Mouse (Mus musculus) frontal cortex, adult (tissue): Measurements from ENCODE around the gene D430041D05Rik.

Source experiments
- ATAC-seq: cut with Nextera tagmentation; 2 replicates; pipeline ENCODE4 v1.9.2; 2017; ENCODE audit warnings: mild to moderate bottlenecking, moderate library complexity, mixed read lengths; ENCODE audit not compliant: low TSS enrichment

Gene D430041D05Rik

DNA sequence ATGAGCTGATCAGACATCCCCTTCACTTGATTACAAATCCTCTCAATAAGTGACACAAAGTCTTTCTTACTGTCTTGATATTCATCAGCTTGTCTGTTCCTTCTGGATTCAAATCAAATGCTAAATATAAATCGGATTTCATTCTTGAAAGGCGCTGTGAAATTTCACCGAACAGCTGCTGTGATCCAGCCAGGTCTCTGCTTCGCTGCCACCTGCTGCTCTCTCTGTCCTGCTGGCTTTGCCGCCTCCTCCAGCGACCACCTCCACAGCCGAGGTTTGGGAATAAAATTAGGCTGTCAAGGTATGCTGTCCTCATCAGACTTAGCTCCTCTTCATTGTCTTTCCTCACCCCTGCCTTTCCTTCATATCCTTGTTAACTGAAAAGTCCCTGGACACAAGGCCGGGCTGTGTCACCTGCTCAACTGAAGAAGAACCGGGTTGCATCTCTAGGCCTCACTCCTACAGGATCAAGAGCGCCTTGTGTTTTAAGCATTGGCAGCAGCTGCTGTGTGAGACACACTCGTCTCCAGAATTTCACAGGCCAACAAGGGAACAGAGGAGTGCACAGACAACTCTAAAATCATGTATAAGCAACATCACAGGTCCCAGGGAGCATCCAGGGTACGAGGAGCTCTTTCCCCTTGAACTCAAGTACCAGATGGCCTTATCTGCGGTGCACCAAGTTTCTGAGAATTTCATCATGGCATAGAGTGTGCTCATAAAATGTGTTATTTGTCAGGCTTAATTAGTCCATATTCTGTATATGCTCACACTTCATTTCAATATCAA is 59.2 kb downstream of the D430041D05Rik start:
- ATAC-seq, result peak; percentile 17

DNA sequence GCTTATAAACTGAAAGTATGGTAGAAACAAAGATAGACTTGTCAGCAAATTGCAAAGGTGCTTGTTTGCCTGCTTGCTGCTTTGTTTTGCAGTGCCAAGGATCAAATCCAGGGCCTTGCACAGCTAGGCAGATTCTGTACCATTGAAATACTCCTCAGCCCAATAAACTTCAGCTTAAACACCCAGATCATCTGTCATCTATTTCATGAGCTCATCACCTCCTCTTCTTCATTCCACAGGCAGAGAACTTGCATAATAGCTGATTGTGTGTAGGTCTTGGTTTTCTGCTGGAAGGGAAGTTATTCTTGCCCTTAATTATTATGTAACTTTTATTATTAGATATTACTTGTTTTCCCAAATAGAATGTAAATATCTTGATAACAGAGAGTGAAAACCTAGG is 73.2 kb downstream of the D430041D05Rik start:
- peak; percentile 60; the same call in 1 of the 2 replicates for ATAC-seq

DNA sequence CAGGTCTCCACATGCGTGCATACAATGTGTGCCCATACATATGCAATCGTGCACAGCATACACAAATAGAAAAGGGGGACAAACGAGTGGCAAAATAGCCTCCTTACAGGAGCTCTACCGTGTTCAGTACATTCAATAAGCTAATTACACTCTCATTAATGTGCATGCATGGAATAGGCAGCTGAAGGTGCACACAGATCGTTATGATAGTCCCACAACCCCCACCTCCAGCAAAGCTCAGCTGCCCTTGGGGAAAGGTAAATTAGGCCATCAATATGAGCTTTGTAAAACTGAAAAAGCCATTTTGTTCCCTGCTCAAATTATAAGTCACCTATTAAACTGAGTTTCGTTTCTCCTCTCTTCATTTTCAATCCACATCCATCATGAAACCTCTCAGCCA is 75.0 kb downstream of the D430041D05Rik start:
- no peak for ATAC-seq

DNA sequence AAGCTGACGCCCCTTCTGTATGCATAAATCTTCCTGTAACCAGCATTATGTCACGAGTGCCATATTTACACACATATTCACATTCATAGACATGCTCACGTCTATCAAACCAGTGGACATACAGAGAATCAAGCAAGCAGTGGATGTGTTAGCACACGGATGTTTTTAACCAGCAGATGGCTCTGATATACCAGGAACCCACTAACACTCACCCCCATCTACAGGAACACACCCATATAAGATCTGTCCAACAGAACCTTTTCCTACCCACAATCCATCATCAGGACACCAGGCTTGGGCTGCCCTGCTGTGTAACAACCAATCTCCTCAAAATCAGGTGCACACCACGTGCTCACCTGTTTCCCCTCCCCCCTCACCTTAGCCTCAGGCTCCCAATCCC is 76.9 kb downstream of the D430041D05Rik start:
- ATAC-seq, result peak; percentile 33

DNA sequence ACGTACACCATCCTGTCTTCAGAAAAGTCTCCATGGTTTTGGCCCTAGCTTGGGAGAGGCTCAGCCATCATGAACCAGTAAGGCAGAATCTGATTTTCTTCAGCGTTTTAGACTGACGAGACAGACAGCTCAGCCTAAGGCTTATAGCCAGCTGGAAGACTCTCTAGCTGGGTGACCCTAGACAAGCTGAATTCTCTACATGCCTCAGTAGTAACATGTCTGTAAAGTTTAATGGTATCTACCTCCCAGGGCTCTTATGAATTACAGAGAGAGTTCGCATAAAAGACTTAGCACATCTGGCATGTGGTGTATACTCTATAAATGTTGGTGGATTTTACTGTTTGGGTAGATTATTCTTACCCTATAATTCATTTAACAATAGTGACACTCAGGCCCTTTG is 78.1 kb downstream of the D430041D05Rik start:
- ATAC-seq, result no peak

DNA sequence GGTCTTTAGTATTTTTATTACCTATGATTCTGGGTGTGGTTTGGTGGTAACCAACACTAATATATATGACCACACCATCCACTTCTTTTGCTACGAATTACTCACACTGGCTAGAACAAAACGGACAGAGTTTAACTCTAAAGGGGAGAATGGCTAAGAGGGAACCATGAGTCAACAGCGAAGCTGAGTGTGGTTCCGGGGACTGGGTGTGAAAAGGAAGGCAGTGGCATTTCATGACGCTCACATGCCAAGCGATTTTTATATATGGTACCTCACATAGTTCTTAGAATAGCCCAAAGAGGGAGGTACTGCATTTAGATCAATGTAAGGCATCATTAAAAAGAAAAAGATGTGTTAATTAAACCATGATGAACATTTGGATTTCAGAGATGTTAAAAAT is 79.6 kb downstream of the D430041D05Rik start:
- peak; percentile 51 for ATAC-seq

DNA sequence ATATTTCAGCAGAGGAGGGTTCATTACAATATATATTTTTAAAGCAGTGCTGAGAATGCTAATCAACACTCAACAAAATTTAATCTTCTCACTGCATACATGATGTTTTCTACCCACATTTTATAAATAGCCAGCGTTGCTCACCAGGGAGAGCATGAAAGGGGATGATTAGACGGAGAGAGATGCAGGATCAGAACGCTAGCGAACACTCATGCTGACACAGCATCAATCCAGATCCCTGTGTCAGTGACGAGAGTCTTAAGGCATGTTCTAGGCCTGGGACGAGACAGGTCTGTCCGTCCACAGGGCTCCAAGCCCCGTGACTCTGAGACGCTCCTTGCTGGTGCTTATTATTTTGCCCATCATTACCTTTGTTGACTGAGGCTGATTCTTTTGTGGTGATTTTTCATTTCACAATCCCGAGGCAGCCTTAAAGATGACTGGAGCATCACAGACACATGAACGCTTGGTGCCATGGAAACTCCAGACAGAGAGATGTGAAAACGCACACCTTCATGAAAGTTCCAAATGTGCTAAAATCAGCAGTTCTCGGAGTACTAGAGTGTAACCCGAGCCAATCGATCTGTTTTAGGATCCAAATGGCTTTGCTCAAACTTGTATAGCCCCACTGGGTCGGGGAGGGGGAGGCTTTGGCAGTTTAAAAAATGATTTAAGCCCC is 83.6 kb downstream of the D430041D05Rik start:
- ATAC-seq, result peak; percentile 38

- no peak for ATAC-seq
Observed at GRCm38 (mm10) chr2:104323773-104324172, 87.0 kb downstream of the D430041D05Rik start.

GRCm38 (mm10) chr2:104323351-104323750 is 87.5 kb downstream of the D430041D05Rik start:
- ATAC-seq, result peak; percentile 34

DNA sequence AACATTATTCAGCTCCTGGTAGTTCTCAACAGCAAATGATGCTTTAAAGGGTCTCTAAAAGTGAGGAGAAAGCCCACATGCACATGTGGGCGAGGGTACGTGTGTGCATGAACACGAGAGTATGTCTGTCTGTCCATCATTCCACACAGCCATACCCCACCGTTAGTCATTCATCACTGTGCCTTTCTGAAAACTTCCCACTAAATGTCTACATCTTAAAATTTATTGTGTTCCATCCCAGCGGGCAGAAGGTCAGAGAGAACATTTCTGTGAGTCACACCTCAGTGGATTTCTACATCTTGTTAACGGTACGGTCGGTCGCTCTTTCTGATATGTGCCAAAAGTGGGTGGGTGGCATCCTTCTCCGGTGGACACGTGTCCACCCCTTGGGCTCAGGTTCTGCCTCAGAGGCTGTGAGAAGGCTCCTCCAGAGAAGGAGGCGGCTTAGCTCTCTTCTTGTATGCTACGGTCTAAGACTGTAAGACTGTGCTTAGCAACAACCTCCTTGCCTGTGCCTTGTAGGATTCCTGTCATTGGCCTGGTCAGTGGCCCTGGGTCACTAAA is 90.7 kb downstream of the D430041D05Rik start:
- ATAC-seq, result peak; percentile 29; the same call in 1 of the 2 replicates

GRCm38 (mm10) chr2:104319443-104319842 is 91.4 kb downstream of the D430041D05Rik start:
- ATAC-seq, result no peak

DNA sequence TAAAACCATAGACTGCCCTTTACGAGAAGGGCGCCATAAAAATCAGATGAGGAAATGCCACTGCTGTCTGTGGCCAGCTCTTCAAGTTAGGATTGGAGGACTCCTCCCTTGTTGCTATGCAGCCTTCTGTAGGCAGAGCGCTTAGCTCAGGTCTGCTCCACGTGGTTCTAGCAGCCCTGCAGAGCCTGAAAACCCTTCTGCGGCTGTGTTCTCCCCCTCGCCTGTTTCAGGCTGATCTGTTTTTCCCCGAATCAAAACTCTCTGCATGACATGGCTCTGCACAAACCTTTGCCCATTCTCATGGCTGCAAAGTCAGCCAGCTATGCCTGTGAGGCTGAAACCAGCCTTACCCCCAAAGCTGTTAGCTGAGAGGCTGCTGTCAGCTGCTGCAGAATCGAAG is 91.9 kb downstream of the D430041D05Rik start:
- peak; percentile 72 for ATAC-seq

DNA sequence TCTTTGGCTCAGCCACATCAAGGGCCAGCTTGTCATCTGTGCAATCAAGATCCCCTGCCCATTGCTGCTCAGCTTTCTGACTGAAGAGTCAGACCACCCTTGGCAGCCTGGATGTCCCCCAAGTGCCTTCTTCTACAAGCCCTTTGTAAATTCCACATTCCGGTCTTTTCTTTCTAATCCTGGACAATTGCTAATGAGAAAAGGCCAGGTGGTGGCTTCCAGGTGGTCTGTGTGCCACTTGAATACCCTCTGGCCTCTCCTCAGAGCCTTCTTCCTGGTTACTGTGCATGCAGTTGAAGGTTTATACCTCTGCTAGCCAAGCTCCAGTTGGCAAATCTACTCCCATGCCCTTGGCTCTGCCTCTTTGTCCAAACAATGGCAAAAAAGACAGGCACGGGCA is 92.6 kb downstream of the D430041D05Rik start:
- ATAC-seq, result no peak

- ATAC-seq, result no peak
Observed at GRCm38 (mm10) chr2:104317631-104318030, 93.2 kb downstream of the D430041D05Rik start.

GRCm38 (mm10) chr2:104316483-104316882 is 94.3 kb downstream of the D430041D05Rik start:
- no peak for ATAC-seq

GRCm38 (mm10) chr2:104313246-104313645 is 97.6 kb downstream of the D430041D05Rik start:
- no peak for ATAC-seq

DNA sequence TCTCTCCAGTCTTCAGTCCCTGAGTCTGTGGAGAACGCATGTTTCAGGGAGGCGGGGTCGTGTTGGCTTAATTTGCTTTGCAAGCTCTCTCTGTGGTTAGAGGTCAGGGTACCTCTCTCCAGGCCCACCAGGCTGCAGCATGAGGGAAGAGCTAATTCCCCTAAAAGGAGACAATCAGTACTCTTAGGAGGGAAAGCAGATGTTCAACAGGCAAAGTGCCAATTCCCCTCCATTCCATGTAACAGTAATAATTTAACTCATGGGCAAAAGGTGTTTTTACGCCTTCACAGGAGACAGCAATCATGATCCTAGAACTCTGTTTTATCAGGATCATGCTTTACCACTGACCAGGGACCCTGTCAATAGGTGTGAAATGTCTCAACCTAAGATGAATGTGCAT is 103.7 kb downstream of the D430041D05Rik start:
- ATAC-seq, result no peak

GRCm38 (mm10) chr2:104305722-104306121 is 105.1 kb downstream of the D430041D05Rik start:
- ATAC-seq, result peak; percentile 50

GRCm38 (mm10) chr2:104299912-104300311 is 110.9 kb downstream of the D430041D05Rik start:
- peak; percentile 87 for ATAC-seq

GRCm38 (mm10) chr2:104299160-104299559 is 111.7 kb downstream of the D430041D05Rik start:
- ATAC-seq, result no peak

DNA sequence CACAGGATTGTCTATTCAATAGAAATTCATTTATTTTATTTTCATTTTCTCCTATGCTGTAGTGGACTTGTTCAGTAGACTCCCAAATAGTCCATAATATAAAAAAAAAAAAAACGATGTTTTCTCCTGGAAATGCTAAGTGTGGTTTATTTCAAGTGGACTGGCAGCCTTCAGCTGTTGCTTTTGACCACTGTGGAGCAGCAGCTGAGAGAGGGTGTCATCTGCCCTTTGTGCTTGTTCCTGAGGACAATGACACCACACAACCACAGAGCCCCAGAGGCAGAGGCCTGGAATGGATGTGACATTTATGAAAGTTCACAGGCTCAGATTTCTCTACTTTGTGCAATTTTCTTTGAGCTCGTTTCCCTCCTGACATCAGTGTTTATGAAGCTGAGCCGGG is 124.0 kb downstream of the D430041D05Rik start:
- no peak for ATAC-seq

DNA sequence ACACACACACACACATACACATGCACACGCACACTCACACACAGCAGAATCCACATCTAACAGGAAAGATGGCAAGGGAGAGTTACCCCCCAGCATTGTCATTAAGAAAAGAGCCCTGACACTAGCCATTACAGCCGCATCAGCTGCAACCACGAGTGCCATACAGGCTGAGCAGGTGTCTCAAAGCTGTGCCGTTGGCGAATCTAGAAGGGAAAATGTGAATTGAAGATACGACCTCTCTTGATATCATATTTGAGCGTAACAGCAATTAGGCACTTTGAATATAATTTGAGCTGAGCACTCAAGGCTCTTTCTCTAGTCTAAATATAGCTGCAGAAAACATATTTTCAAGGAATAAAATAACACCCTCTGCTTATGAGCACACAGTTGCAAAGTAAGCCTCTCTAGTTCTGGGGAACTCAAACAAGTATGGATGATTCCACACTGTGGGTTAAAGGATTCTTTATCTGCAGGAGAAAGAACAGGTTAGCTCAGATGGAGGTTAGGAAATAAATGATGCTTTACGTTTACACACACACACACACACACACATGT is 127.3 kb downstream of the D430041D05Rik start:
- ATAC-seq, result peak; percentile 72

DNA sequence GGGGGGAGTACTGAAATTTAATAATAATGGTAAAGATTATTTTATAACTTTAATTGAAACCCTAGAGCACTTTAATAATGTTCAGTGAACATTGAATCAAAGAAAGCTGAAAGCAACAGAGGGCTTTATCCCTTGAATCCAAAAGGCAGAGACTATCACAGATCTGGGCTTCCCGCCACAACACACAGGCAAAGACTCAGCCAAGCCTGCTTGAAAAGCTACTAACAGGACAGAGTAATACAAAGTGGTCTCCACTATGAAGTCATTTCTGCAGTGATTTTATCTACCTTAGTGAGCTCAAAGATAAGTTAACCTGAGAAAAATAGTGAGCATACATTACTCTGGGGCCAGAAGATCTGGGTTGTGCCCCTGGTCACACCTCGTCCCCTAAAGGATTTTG is 128.0 kb downstream of the D430041D05Rik start:
- ATAC-seq, result no peak
